Mouse (Mus musculus) layer of hippocampus, adult 9-11 months (tissue): Measurements from ENCODE around the gene Piezo1.

ENCODE experiments used
- DNase-seq: peaks from one replicate; pipeline ENCODE4 v3.0.0; 2022

The Piezo1 gene

GRCm38 (mm10) chr8:122445203-122445602 lies 105.9 kb downstream of the Piezo1 start:
- DNase-seq: no peak

GRCm38 (mm10) chr8:122444058-122444748 lies 106.9 kb downstream of the Piezo1 start:
- peak; percentile 92 for DNase-seq

- peak; percentile 100 for DNase-seq
These were observed 107.7 kb downstream of the Piezo1 start, which contains the start of gene Mvd for GRCm38 (mm10) chr8:122443262-122444006. Mvd (minus strand) TSS chr8:122443422.

GRCm38 (mm10) chr8:122442781-122443180 lies 108.3 kb downstream of the Piezo1 start:
- no peak for DNase-seq

- no peak for DNase-seq
These were observed 108.8 kb downstream of the Piezo1 start for GRCm38 (mm10) chr8:122442356-122442755.

GRCm38 (mm10) chr8:122441326-122441725 lies 109.8 kb downstream of the Piezo1 start:
- DNase-seq: no peak

GRCm38 (mm10) chr8:122439336-122439735 lies 111.8 kb downstream of the Piezo1 start:
- DNase-seq: no peak

- no peak for DNase-seq
These were observed 113.3 kb downstream of the Piezo1 start for GRCm38 (mm10) chr8:122437708-122438331.

- no peak for DNase-seq
These were observed 114.5 kb downstream of the Piezo1 start for GRCm38 (mm10) chr8:122436586-122437125.

- no peak for DNase-seq
These were observed 115.0 kb downstream of the Piezo1 start for GRCm38 (mm10) chr8:122436146-122436545.

- no peak for DNase-seq
These were observed 115.8 kb downstream of the Piezo1 start for GRCm38 (mm10) chr8:122435375-122435774.

GRCm38 (mm10) chr8:122433269-122433905 lies 117.7 kb downstream of the Piezo1 start:
- no peak for DNase-seq

GRCm38 (mm10) chr8:122432443-122433268 lies 118.5 kb downstream of the Piezo1 start, which contains the start of gene Cyba:
Cyba (minus strand) TSS chr8:122432930.
- peak; percentile 52 for DNase-seq
